Mouse (Mus musculus) forebrain, postnatal 0 days (tissue): ENCODE results near the gene Gm37240. TPM values are rescaled to one million over a fixed set of nuclear protein-coding genes. Genes with fewer than 3 reads are reported as not detected.

Experiments
- ATAC-seq: fragments of 200-750 bp; cut with Nextera tagmentation; 2 replicates; pipeline ENCODE4 v1.8.0; 2017; ENCODE audit warnings: mild to moderate bottlenecking, moderate library complexity
- DNase-seq: peaks from one replicate; pipeline ENCODE4 v3.0.0-alpha.2; 2015
- H3K27ac ChIP-seq: fragments of 300-500 bp; sonication (generic); 2 replicates; pipeline ENCODE4 v1.5.1; 2014; ENCODE audit warnings: low read depth, mild to moderate bottlenecking, antibody characterized with exemption, low read length, moderate library complexity, mixed read lengths
- H3K27me3 ChIP-seq: fragments of 300-500 bp; sonication (generic); 2 replicates; pipeline ENCODE4 v1.6.1; 2014; ENCODE audit warnings: mild to moderate bottlenecking, low read length, mixed read lengths; ENCODE audit not compliant: insufficient read depth
- H3K36me3 ChIP-seq: fragments of 300-500 bp; sonication (generic); 2 replicates; pipeline ENCODE4 v1.6.1; 2014; ENCODE audit warnings: mild to moderate bottlenecking, moderate library complexity; ENCODE audit not compliant: insufficient read depth
- H3K4me1 ChIP-seq: fragments of 300-500 bp; sonication (generic); 2 replicates; pipeline ENCODE4 v1.6.1; 2014; ENCODE audit warnings: antibody characterized with exemption; ENCODE audit not compliant: insufficient read depth
- H3K4me2 ChIP-seq: fragments of 300-500 bp; sonication (generic); 2 replicates; pipeline ENCODE4 v1.6.1; 2014; ENCODE audit warnings: low read depth, mild to moderate bottlenecking, moderate library complexity
- H3K4me3 ChIP-seq: fragments of 300-500 bp; sonication (generic); 2 replicates; pipeline ENCODE4 v1.5.1; 2014; ENCODE audit warnings: low read depth, low read length, mixed read lengths
- H3K9ac ChIP-seq: fragments of 300-500 bp; sonication (generic); 2 replicates; pipeline ENCODE4 v1.6.1; 2014; ENCODE audit warnings: mild to moderate bottlenecking
- H3K9me3 ChIP-seq: fragments of 300-500 bp; sonication (generic); 2 replicates; pipeline ENCODE4 v1.6.1; 2016; ENCODE audit warnings: low read length
- CTCF ChIP-seq: sonication (generic); IDR thresholded peaks from 2 replicates; pipeline ENCODE4 v1.5.1; 2016; ENCODE audit warnings: antibody characterized with exemption, control low read depth, low read depth
- WGBS: fragments of 180-500 bp; shearing (Covaris S2); extraction: QIAGEN DNeasy Blood & Tissue Kit; methylation state at CpG from one replicate; pipeline ENCODE4 v1.1.7; 2014; 5-methylcytosine and 5-hydroxymethylcytosine counted together
- polyA plus RNA-seq: library from polyadenylated mRNA; unstranded; fragments of >200 nt; fragmentation: Nextera tagmentation; extraction: Ambion mirVana; gene quantifications from 2 replicates; pipeline ENCODE4 v1.2.1, GENCODE M21; 2015
- total RNA-seq: library from RNA; depleted of rRNA; stranded (reverse); fragments of >200 nt; gene quantifications from 2 replicates; pipeline ENCODE4 v1.2.3, GENCODE M21; 2014

Gene Gm37240
- total and polyA plus RNA-seq, 2 experiments from 2014 or later = 0.67 to 1.2 TPM

- ATAC-seq = no peak
- WGBS = 59% methylated on average over 5 of the region's 5 CpGs
Measured at GRCm38 (mm10) chr3:84701964-84702363, 1185.4 kb downstream of the Gm37240 start.

GRCm38 (mm10) chr3:84701509-84701908 lies 1185.8 kb downstream of the Gm37240 start:
- no peak for TF ChIP-seq CTCF
- no peaks in the 10 kb centered on the region for H3K9me3 ChIP-seq
- no peaks in the 10 kb centered on the region for H3K36me3 ChIP-seq
- no peak overlapping the region for H3K4me2 ChIP-seq
- 36% methylated on average over 2 of the region's 2 CpGs for WGBS
- no peak overlapping the region for H3K9ac ChIP-seq
- H3K4me1 ChIP-seq = peaks cover 5% of the 10 kb centered on the region; the same call in 1 of the 2 replicates
- no peak overlapping the region for H3K4me3 ChIP-seq
- no peaks in the 10 kb centered on the region for H3K27me3 ChIP-seq
- no peak overlapping the region for H3K27ac ChIP-seq
- ATAC-seq (peak; percentile 69), DNase-seq (peak; percentile 63)

More at GRCm38 (mm10) chr3:84701964-84702363, 1185.4 kb downstream of the Gm37240 start:
- Histone ChIP-seq H3K27me3 (no peaks in the 10 kb centered on the region), H3K4me3 (no peak overlapping the region), H3K9ac (no peak overlapping the region), H3K36me3 (no peaks in the 10 kb centered on the region), H3K4me2 (no peak overlapping the region), H3K4me1 (peaks cover under 1% of the 10 kb centered on the region; the same call in 1 of the 2 replicates), H3K9me3 (no peaks in the 10 kb centered on the region), H3K27ac (no peak overlapping the region)
- no peak for TF ChIP-seq CTCF
- DNase-seq = no peak

DNA sequence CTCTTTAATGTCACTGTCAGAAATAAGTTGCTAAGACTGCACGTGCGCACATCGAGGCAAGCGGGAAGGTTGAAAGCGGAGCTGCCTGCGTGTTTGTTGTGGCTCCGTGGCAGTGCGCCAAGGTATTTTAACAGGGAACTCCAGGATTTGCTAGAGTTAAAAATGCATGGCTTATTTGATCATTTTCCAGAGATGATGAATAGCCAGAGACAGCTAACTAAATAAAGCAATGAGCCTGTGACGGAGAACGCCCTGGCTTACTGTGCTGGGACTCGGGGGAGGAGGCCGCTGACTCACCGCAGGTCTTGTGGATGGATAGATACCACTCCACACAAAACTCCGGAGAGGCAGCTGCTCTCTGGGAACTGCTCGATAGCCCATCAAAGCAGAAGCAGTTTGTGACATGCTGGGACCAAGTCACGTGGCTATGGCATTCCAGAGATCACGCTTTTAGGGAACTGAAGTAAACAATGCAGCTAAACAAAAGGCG lies 1190.8 kb downstream of the Gm37240 start:
- Histone ChIP-seq H3K27ac (no peak overlapping the region), H3K9ac (peak overlapping the region; percentile 1; the same call in 1 of the 2 replicates), H3K36me3 (no peaks in the 10 kb centered on the region), H3K4me1 (peaks cover 9% of the 10 kb centered on the region; the same call in 1 of the 2 replicates), H3K9me3 (no peaks in the 10 kb centered on the region), H3K4me2 (peak overlapping the region; percentile 39), H3K27me3 (no peaks in the 10 kb centered on the region), H3K4me3 (0 out of 2 replicates have a peak overlapping the region, but pooled peaks have one; percentile 1)
- ATAC-seq (peak; percentile 50), DNase-seq (peak; percentile 72)
- 9% methylated on average over 18 of the region's 18 CpGs for WGBS
- no peak for TF ChIP-seq CTCF

DNA sequence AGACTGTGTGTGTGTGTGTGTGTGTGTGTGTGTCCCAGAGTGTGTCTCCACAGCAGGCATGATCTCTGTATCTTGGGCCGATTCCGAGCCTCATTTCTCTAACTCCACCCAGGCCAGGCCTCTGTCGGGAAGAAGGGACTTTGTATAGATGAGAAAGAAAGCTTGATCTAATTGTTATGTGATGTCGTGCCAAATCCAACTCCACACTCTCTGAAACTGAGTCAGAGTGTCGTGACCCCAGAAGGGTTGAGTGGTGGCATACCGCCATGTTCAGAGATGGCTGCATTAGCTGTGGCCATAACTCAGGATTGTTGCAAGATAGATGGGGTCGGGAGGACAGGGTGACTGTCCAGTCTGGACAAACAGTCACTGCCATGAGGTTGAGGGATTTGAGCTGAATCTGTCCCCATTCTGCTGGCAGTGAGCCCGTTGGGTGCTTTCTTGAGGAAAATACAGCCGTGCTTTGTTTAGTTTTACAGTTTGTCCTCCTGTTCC lies 1191.4 kb downstream of the Gm37240 start:
- Histone ChIP-seq H3K27me3 (no peaks in the 10 kb centered on the region), H3K9ac (peak overlapping the region; percentile 1; the same call in 1 of the 2 replicates), H3K9me3 (no peaks in the 10 kb centered on the region), H3K4me3 (no peak overlapping the region), H3K27ac (no peak overlapping the region), H3K4me2 (peak overlapping the region; percentile 39), H3K4me1 (peaks cover 9% of the 10 kb centered on the region; the same call in 1 of the 2 replicates), H3K36me3 (no peaks in the 10 kb centered on the region)
- peak; percentile 12; the same call in 1 of the 2 replicates for ATAC-seq
- TF ChIP-seq CTCF = no peak
- WGBS = 33% methylated on average over 9 of the region's 9 CpGs
- DNase-seq = no peak

GRCm38 (mm10) chr3:84695418-84695817 lies 1191.9 kb downstream of the Gm37240 start:
- WGBS = 55% methylated on average over 9 of the region's 9 CpGs
- H3K9ac ChIP-seq = no peak overlapping the region
- peaks cover 9% of the 10 kb centered on the region; the same call in 1 of the 2 replicates for H3K4me1 ChIP-seq
- H3K27me3 ChIP-seq = no peaks in the 10 kb centered on the region
- DNase-seq (no peak), ATAC-seq (peak; percentile 18; the same call in 1 of the 2 replicates)
- H3K36me3 ChIP-seq = no peaks in the 10 kb centered on the region
- no peak overlapping the region for H3K4me2 ChIP-seq
- no peak for TF ChIP-seq CTCF
- no peak overlapping the region for H3K27ac ChIP-seq
- H3K4me3 ChIP-seq = no peak overlapping the region
- H3K9me3 ChIP-seq = no peaks in the 10 kb centered on the region

GRCm38 (mm10) chr3:84693886-84694285 lies 1193.4 kb downstream of the Gm37240 start:
- no peak for TF ChIP-seq CTCF
- Histone ChIP-seq H3K27ac (no peak overlapping the region), H3K4me3 (no peak overlapping the region), H3K4me1 (peaks cover 9% of the 10 kb centered on the region; the same call in 1 of the 2 replicates), H3K36me3 (no peaks in the 10 kb centered on the region), H3K27me3 (no peaks in the 10 kb centered on the region), H3K4me2 (no peak overlapping the region), H3K9me3 (no peaks in the 10 kb centered on the region), H3K9ac (no peak overlapping the region)
- ATAC-seq (no peak), DNase-seq (no peak)
- WGBS = 66% methylated on average over 10 of the region's 10 CpGs

DNA sequence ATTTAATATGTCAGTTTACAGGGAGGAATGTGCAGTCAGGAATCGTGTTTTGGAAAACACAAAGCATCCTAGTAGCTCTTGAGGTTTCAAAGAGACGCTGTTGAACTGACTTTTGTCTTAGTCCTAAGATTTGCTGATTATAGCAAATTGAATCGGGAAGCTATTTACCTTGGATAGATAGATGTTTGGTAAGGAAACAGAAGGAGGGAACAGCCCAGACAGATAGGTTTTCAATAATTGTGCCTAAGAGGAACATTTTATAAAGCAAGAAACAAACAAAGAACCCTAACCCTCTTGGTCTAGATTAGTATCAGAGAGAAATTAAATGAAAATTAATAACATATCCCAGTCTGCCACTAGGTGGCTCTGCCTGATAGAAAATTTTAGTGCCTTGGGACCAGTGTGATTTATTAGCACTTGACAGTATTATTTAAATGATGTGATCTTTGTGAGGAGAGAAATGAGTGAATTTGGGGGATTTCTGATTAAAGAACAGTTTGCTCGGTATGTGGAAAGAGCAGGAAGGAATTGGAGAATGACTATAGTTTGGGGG lies 1194.6 kb downstream of the Gm37240 start:
- 53% methylated on average over 4 of the region's 4 CpGs for WGBS
- no peak overlapping the region for H3K9ac ChIP-seq
- no peak overlapping the region for H3K27ac ChIP-seq
- ATAC-seq = peak; percentile 32; the same call in 1 of the 2 replicates
- no peak overlapping the region for H3K4me2 ChIP-seq
- peak; percentile 76 for DNase-seq
- H3K27me3 ChIP-seq = no peaks in the 10 kb centered on the region
- no peaks in the 10 kb centered on the region for H3K36me3 ChIP-seq
- H3K4me3 ChIP-seq = no peak overlapping the region
- H3K4me1 ChIP-seq = peaks cover 9% of the 10 kb centered on the region; the same call in 1 of the 2 replicates
- TF ChIP-seq CTCF = peak; percentile 82
- H3K9me3 ChIP-seq = no peaks in the 10 kb centered on the region
